Mouse (Mus musculus) heart, postnatal 0 days (tissue): ENCODE results near the gene Glipr2. TPM values are rescaled to one million over a fixed set of nuclear protein-coding genes. Genes with fewer than 3 reads are reported as not detected.
A peak's percentile ranks its signal among the peaks of the same experiment; 100 is the strongest.

Experiments
- ATAC-seq: fragments of 200-750 bp; cut with Nextera tagmentation; 2 replicates; pipeline ENCODE4 v1.8.0; 2017; ENCODE audit warnings: low read depth, moderate number of reproducible peaks, moderate library complexity; ENCODE audit not compliant: insufficient read depth
- DNase-seq: peaks from one replicate; pipeline ENCODE4 v3.0.0-alpha.2; 2016; ENCODE audit warnings: low spot score
- H3K27ac ChIP-seq: fragments of 300-500 bp; sonication (generic); 2 replicates; pipeline ENCODE4 v1.5.1; 2014; ENCODE audit warnings: low read depth, mild to moderate bottlenecking
- H3K27me3 ChIP-seq: fragments of 300-500 bp; sonication (generic); 2 replicates; pipeline ENCODE4 v1.6.1; 2014; ENCODE audit warnings: low read length, mixed read lengths; ENCODE audit not compliant: control insufficient read depth, insufficient read depth
- H3K36me3 ChIP-seq: fragments of 300-500 bp; sonication (generic); replicated peaks from 2 replicates; pipeline ENCODE4 v1.6.1; 2014; ENCODE audit warnings: low read length, mixed read lengths; ENCODE audit not compliant: control insufficient read depth, insufficient read depth
- H3K4me1 ChIP-seq: fragments of 300-500 bp; sonication (generic); 2 replicates; pipeline ENCODE4 v1.6.1; 2014; ENCODE audit warnings: antibody characterized with exemption; ENCODE audit not compliant: control insufficient read depth, insufficient read depth
- H3K4me2 ChIP-seq: fragments of 300-500 bp; sonication (generic); 2 replicates; pipeline ENCODE4 v1.6.1; 2014; ENCODE audit warnings: low read depth, mild to moderate bottlenecking, low read length, moderate library complexity
- H3K4me3 ChIP-seq: fragments of 300-500 bp; sonication (generic); 2 replicates; pipeline ENCODE4 v1.5.1; 2014; ENCODE audit warnings: low read depth, low read length
- H3K9ac ChIP-seq: fragments of 300-500 bp; sonication (generic); replicated peaks from 2 replicates; pipeline ENCODE4 v1.6.1; 2014; ENCODE audit warnings: low read depth, low read length, mixed read lengths
- H3K9me3 ChIP-seq: fragments of 300-500 bp; sonication (generic); replicated peaks from 2 replicates; pipeline ENCODE4 v1.6.1; 2016; ENCODE audit warnings: low read length; ENCODE audit not compliant: control insufficient read depth
- CTCF ChIP-seq: IDR thresholded peaks from 2 replicates; pipeline ENCODE4 v1.5.1; 2016; ENCODE audit warnings: antibody characterized with exemption, control low read depth, low read depth
- EP300 ChIP-seq: IDR thresholded peaks from 2 replicates; pipeline ENCODE4 v1.6.1; 2016; ENCODE audit warnings: antibody characterized with exemption, low read depth
- WGBS: fragments of 180-500 bp; shearing (Covaris S2); extraction: QIAGEN DNeasy Blood & Tissue Kit; methylation state at CpG from one replicate; pipeline ENCODE4 v1.1.7; 2014; 5-methylcytosine and 5-hydroxymethylcytosine counted together
- polyA plus RNA-seq: library from polyadenylated mRNA; unstranded; fragments of >200 nt; fragmentation: Nextera tagmentation; extraction: Ambion mirVana; gene quantifications from 2 replicates; pipeline ENCODE4 v1.2.1, GENCODE M21; 2015
- total RNA-seq: library from RNA; depleted of rRNA; stranded (reverse); fragments of >200 nt; gene quantifications from 2 replicates; pipeline ENCODE4 v1.2.3, GENCODE M21; 2014; ENCODE audit warnings: low replicate concordance

Gene Glipr2
- total and polyA plus RNA-seq, 2 experiments from 2014 or later: 28.4 to 39.2 TPM

DNA sequence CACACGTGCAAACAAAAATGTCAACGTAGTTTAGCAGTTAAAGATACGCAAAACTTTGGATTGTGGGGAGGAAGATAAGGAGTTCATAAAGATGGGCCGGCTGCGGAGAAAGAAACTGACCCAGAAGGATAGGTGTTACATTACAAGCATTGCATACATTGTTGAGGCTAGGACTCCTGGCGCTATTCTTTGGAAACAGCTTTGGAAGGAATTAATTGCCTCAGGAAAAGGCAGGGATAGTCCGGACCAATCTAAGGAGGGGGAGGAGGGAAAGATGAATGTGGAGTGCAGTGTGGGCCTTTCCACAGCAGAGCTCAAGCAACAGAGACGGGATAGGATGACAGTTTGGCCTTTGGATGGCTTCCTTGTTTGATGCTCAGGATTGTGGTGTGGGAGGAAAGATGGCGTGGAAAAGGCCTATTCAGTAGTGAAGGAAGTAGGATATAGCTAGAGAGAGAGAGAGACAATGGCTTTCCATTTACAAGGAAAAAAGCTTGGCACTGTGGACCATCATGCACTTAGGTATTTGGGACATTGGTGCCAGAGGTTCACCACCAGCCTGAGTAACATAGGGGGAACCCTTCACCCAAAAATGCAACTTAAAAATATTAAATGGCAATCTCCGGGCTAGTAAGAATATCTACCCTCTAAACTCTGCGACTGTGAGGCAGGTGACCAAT lies 56.3 kb downstream of the Glipr2 start:
- 19% methylated on average over 11 of the region's 11 CpGs for WGBS
- no peaks in the 10 kb centered on the region for H3K9me3 ChIP-seq
- DNase-seq: no peak
- peak overlapping the region; percentile 93 for H3K9ac ChIP-seq
- H3K4me1 ChIP-seq: peaks cover 16% of the 10 kb centered on the region
- H3K27ac ChIP-seq: 0 out of 2 replicates have a peak overlapping the region, but pooled peaks have one; percentile 91
- TF ChIP-seq CTCF: no peak
- H3K4me3 ChIP-seq: peak overlapping the region; percentile 96
- ATAC-seq: no peak
- peak overlapping the region; percentile 88 for H3K4me2 ChIP-seq
- H3K36me3 ChIP-seq: no peaks in the 10 kb centered on the region
- no peaks in the 10 kb centered on the region for H3K27me3 ChIP-seq

DNA sequence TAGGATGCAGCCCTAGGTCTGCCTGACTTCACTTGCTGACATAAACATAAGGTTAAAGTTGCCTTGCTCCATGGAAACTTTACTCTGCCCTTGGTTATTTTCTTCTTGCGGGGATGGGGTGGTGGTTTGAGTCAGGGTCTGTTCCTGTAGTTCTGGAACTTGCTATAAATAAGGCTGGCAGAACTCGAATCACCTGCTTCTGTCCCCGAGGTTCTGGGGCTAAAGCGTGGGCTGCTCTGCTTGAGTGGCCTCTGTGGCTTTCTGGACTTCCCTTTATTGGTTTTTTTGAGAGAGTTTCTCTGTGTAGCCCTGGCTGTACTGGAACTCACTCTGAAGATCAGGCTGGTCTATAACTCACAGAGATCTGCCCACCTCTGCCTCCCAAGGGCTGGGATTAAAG lies 58.9 kb downstream of the Glipr2 start:
- DNase-seq (no peak), ATAC-seq (no peak)
- Histone ChIP-seq H3K27ac (no peak overlapping the region), H3K27me3 (no peaks in the 10 kb centered on the region), H3K9me3 (no peaks in the 10 kb centered on the region), H3K9ac (no peak overlapping the region), H3K36me3 (peaks cover 25% of the 10 kb centered on the region), H3K4me1 (peaks cover 16% of the 10 kb centered on the region), H3K4me3 (no peak overlapping the region), H3K4me2 (no peak overlapping the region)
- TF ChIP-seq CTCF: no peak
- TF ChIP-seq EP300: no peak
- WGBS: 80% methylated on average over 4 of the region's 4 CpGs

DNA sequence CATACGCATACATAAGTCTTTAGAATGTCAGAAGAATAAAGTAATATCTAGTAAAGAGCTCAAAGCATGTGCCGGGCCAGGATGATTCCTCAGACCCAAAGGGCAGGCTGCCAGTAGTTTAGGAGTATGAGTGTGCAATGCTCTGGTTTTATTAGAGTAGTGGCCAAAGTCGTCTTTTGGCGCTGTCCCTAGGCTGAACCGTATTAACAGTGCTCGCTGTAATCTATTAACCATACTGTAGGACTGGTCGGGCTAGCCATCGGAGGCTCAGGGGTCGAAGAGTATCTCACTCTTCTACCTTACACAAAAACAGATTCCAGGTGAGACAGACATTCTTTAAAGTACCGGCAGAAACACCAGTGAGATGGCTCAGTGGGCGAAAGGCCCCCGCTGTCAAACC lies 59.6 kb downstream of the Glipr2 start:
- Histone ChIP-seq H3K4me3 (no peak overlapping the region), H3K4me1 (peaks cover 16% of the 10 kb centered on the region), H3K27me3 (no peaks in the 10 kb centered on the region), H3K9ac (no peak overlapping the region), H3K4me2 (no peak overlapping the region), H3K9me3 (no peaks in the 10 kb centered on the region), H3K27ac (no peak overlapping the region), H3K36me3 (peaks cover 32% of the 10 kb centered on the region)
- DNase-seq: no peak
- no peak for TF ChIP-seq EP300
- no peak for TF ChIP-seq CTCF
- no peak for ATAC-seq
- WGBS: 88% methylated on average over 12 of the region's 12 CpGs

DNA sequence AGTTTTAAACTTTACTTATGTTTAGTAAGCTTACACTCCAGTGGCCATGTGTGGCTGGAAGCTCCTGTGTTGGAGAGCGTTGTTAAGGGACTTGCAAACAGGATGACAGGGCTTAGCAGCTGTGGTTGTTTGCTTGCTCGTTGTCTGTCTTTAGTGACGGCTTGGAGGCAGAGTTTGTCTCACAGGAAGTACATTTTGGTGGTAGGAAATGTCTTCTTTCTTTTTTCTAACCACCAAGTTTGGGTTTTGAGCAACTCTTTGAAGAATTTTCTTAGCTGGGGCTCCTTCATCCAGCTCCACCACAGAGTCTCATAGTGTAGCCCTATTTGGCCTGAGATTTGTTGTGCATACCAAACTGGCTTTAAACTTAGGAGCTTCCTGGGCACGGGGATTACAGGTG lies 65.1 kb downstream of the Glipr2 start:
- TF ChIP-seq EP300: no peak
- TF ChIP-seq CTCF: no peak
- Histone ChIP-seq H3K9me3 (no peaks in the 10 kb centered on the region), H3K9ac (no peak overlapping the region), H3K27ac (no peak overlapping the region), H3K27me3 (no peaks in the 10 kb centered on the region), H3K4me3 (no peak overlapping the region), H3K4me1 (no peaks in the 10 kb centered on the region), H3K4me2 (no peak overlapping the region), H3K36me3 (peaks cover 84% of the 10 kb centered on the region)
- no peak for ATAC-seq
- 85% methylated on average over 4 of the region's 4 CpGs for WGBS
- DNase-seq: no peak

DNA sequence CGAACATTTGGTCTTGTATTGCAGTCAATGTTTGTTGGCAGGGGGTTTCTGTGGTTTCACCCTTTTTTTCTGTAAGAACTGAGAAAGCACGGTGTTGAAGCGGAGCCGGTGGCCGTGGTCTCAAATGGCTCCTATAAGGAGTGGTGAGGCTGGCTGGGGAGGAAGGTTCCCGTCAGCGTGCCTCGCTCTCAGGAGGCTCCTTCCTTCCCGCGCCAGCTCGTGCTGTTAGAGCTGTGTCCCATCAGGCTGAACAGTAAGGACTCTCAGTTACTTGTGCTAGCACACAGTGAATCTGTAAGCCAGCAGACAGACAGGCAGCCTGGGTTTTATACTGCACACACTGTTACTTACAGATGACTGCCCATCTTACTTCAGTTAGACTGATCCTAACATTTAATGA lies 65.6 kb downstream of the Glipr2 start:
- no peak overlapping the region for H3K27ac ChIP-seq
- WGBS: 88% methylated on average over 11 of the region's 11 CpGs
- peaks cover 88% of the 10 kb centered on the region for H3K36me3 ChIP-seq
- no peak overlapping the region for H3K4me2 ChIP-seq
- H3K27me3 ChIP-seq: no peaks in the 10 kb centered on the region
- TF ChIP-seq CTCF (no peak), EP300 (no peak)
- no peaks in the 10 kb centered on the region for H3K9me3 ChIP-seq
- no peak overlapping the region for H3K4me3 ChIP-seq
- peaks cover 4% of the 10 kb centered on the region; the same call in 1 of the 2 replicates for H3K4me1 ChIP-seq
- H3K9ac ChIP-seq: no peak overlapping the region
- ATAC-seq: no peak
- DNase-seq: no peak

DNA sequence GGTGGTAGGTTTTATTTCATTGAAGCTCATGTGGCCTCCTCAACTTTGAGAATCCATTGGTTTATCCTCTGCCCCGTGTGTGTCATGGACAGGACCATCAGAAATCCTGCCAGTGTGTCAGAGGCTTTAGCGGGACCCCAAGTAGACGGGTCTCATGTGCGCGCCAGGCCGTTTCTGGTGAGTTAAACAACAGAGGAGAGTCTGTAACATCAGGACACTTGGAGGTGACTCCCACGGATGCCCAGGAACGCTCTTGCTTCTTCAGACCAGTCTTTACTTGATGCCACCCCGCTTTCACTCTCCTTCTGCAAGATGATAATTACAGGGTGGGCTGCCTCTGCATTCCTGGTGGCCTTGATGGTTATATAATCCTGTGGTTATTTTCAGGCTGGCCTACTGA lies 66.5 kb downstream of the Glipr2 start:
- Histone ChIP-seq H3K4me3 (no peak overlapping the region), H3K4me1 (peaks cover 12% of the 10 kb centered on the region; the same call in 1 of the 2 replicates), H3K27me3 (no peaks in the 10 kb centered on the region), H3K9me3 (no peaks in the 10 kb centered on the region), H3K4me2 (no peak overlapping the region), H3K9ac (no peak overlapping the region), H3K27ac (no peak overlapping the region), H3K36me3 (peaks cover 90% of the 10 kb centered on the region)
- ATAC-seq: no peak
- 94% methylated on average over 9 of the region's 9 CpGs for WGBS
- TF ChIP-seq EP300: no peak
- no peak for TF ChIP-seq CTCF
- DNase-seq: no peak
